Mouse (Mus musculus) cerebellum, adult 11 months (tissue): ENCODE measurements around the gene Vps52.

Experiments used
- DNase-seq: peaks from one replicate; pipeline ENCODE4 v3.0.0; 2022

The Vps52 gene

GRCm38 (mm10) chr17:33920282-33921097, 35.1 kb upstream of the Vps52 start:
- peak; percentile 81 for DNase-seq

DNA sequence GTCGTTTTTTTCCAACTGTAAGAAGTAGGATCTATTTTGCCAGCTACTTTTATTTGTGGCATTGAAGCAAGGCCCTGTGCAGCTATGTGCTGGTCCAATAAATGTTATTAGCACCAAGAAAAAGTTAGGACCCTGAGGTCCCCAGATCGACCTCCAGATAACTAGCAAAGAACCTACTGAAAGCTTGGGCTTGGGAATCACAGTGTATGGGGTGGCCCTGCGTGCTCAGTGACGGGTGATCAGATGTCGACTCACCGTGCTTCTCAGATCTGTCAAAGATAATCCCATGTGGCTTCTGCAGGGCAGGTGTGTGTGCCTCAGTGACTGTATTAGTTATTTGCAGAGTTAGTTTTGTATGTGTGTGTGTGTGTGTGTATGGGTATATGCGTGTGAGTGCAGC, 34.3 kb upstream of the Vps52 start:
- DNase-seq = no peak

GRCm38 (mm10) chr17:33924577-33925283, 30.9 kb upstream of the Vps52 start:
- DNase-seq = no peak

DNA sequence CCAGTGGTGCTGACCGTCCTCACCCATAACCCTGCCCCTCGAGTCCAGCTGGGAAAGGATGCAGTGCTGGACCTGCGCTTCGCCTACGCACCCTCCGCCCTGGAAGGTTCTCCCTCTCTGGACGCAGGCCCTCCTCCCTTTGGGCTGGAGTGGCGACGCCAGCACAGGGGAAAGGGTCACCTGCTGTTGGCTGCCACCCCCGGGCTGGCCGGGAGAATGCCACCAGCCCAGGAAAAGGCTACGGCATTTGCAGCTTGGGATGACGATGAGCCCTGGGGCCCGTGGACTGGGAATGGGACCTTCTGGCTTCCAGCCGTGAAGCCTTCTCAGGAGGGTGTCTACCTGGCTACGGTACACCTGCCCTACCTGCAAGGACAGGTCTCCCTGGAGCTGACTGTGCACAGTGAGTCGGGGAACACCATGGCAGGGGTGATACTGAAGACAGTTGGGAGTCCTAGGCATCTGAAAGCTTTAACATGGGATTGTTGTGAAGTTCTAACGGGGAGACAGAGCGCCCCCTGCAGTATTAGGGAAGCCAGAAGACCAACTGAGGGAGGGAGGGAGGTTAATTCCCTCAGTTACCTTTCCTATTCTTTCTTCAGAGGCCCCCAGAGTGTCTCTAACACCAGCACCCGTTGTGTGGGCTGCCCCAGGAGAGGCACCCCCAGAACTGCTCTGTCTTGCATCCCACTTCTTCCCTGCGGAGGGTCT, 30.1 kb upstream of the Vps52 start:
- no peak for DNase-seq

GRCm38 (mm10) chr17:33926207-33926932, 29.2 kb upstream of the Vps52 start:
- DNase-seq = no peak

DNA sequence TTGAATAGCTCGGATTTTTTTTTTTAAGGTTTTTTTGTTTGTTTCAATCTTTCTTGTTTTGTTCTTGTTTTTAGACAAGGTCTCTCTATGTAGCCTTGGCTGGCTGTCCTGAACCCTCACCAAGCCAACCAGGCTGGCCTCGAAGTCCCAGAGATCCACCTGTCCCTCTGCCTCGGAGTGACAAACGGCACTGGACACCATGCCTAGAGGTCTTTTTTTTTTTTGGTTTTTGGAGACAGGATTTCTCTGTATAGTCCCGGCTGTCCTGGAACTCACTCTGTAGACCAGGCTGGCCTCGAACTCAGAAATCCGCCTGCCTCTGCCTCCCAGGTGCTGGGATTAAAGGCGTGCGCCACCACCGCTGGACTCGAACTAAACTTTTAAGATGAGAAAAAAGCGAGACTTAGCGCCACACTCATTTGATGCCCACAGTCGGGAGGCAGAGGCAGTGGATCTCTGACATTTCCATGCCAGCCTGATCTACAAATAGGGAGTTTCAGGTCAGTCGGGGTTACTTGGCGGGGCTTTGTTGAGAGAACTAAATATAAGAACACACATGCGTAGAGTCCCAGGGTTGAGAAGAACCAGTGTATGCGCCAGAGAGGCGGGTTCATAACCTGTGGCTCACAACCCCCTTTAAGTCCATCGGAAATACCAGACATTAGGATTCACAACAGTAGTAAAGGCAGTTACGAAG, 27.2 kb upstream of the Vps52 start:
- no peak for DNase-seq

- DNase-seq = peak; percentile 93
Measured at GRCm38 (mm10) chr17:33929371-33930279, 26.0 kb upstream of the Vps52 start, which contains the start of gene Rgl2. TSS of gene Rgl2 (plus strand) at chr17:33929543.

DNA sequence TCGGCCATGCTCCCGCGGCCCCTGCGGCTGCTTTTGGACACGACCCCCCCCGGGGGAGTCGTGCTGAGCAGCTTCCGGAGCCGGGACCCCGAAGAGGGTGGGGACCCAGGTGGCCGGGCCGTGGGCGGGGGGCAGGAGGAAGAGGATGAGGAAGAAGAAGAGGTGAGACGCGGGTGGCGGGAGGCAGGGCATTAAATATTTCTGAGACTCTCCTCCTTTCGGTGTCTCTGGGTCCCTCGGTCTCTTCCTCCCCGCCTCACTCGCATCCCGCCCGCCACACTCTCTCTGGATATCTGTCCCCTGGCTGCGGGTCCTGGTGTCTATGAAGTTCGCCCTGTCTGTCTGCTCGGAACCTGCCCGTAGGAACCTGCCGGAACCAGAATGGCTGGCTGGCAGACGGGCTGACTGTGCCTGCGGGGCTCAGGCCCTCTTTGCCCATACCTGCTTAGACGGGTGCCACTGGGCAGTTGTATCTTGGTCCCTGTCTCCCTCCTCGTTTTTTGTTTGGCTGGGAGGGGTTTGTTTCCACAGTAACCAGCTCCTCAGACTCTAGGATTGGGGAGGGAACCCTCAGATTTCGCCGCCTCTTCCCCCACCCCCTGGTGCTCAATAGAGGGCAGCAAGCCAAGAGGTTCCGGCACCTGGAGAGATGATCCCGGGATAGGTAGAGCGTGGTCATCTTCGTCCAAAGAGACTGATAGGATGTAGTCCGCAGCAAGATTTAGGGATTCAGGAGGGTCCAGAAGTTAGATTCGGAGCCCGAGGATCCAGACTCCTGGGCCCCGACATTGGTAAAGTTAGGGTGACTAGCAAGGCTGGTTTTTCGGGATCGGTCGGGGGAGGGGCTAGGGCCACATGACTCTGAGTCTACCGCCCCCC, 25.1 kb upstream of the Vps52 start:
- peak; percentile 65 for DNase-seq

GRCm38 (mm10) chr17:33931159-33931866, 24.3 kb upstream of the Vps52 start:
- peak; percentile 40 for DNase-seq

DNA sequence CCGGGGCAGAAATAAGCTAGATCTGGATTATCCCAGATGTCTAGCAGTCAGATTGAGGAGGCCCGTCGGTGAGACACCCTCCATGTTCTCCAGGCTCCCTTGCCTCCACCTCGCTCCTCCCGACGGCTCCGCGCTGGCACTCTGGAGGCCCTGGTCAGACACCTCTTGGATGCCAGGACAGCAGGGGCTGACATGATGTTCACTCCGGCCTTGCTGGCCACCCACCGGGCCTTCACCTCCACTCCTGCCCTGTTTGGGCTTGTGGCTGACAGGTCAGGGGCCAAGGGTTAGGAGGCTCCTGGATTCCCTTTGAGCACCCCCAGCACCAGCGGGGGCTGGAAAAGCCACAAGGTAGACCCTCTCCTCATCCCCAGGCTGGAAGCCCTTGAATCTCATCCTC, 23.7 kb upstream of the Vps52 start:
- no peak for DNase-seq

GRCm38 (mm10) chr17:33932448-33932847, 23.2 kb upstream of the Vps52 start:
- DNase-seq = no peak

- DNase-seq = no peak
Measured at GRCm38 (mm10) chr17:33932970-33933369, 22.6 kb upstream of the Vps52 start.

GRCm38 (mm10) chr17:33935422-33936055, 20.1 kb upstream of the Vps52 start:
- DNase-seq = no peak

- DNase-seq = no peak
Measured at GRCm38 (mm10) chr17:33936993-33937392, 18.6 kb upstream of the Vps52 start.

DNA sequence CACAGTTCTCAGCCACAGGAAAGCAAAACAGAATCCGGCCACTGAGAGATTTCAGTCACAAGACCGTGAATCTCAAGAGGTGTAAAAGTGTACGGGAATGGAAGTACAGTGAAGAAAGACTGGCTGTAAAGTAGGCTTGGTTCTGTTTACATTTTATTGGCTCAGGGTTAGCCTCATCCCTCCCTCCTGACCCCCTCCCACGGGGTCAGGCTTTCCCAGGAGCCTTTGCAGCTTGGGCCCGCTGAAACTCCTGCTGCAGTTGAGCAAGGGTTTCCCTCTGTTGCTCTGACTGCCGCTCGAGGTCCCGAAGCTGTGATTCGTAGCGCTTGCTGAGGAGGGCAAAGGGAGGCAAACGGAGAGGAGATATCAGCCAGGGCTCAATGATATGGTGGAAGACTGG, 16.8 kb upstream of the Vps52 start:
- DNase-seq = no peak

GRCm38 (mm10) chr17:33940206-33940805, 15.3 kb upstream of the Vps52 start, which contains the start of the genes Pfdn6 and Wdr46:
TSS of gene Pfdn6 (minus strand) at chr17:33940343.
TSS of gene Wdr46 (plus strand) at chr17:33940660.
- DNase-seq = peak; percentile 76

DNA sequence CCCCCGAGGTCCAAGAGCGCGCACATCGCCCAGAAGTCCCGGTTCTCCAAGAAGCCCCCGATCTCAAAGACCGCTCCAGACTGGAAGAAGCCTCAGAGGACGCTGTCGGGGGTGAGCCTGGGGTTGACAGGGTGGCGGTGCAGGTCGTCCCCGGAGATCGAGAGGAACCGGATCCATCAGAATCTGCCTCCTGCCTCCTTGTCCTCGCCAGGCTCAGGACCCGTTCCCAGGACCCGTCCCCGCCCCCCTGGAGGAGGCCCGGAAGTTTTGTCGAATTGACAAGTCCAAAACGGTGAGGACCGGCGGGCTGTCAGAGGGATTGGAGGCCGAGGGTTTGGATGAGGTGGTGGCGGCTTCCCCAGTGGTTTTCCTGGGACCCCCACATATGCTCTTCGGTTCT, 14.6 kb upstream of the Vps52 start:
- no peak for DNase-seq

DNA sequence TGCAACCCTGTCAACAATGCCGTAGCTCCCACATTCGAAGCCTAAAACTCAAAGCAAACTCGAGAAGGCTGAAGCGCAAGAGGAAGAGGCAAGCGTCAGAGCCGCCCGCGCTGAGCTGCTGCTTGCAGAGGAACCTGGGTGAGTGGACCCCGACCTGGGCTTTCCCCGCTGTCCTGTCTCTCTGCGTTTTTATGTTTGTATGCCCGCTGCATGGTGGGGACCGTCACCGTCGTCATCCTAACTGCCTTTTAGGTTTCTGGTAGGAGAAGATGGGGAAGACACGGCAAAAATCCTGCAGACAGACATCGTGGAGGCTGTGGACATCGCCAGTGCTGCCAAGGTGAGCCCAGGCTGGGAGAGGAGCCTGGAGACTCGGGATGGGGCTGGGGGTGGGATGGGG, 14.2 kb upstream of the Vps52 start:
- no peak for DNase-seq
